Mouse (Mus musculus) forebrain, postnatal 0 days (tissue): ENCODE results near the gene Hspg2. TPM values are rescaled to one million over a fixed set of nuclear protein-coding genes. Genes with fewer than 3 reads are reported as not detected.
A peak's percentile ranks its signal among the peaks of the same experiment; 100 is the strongest.

Source experiments
- ATAC-seq: fragments of 200-750 bp; cut with Nextera tagmentation; 2 replicates; pipeline ENCODE4 v1.8.0; 2017; ENCODE audit warnings: mild to moderate bottlenecking, moderate library complexity
- DNase-seq: peaks from one replicate; pipeline ENCODE4 v3.0.0-alpha.2; 2015
- H3K27ac ChIP-seq: fragments of 300-500 bp; sonication (generic); 2 replicates; pipeline ENCODE4 v1.5.1; 2014; ENCODE audit warnings: low read depth, mild to moderate bottlenecking, antibody characterized with exemption, low read length, moderate library complexity, mixed read lengths
- H3K27me3 ChIP-seq: fragments of 300-500 bp; sonication (generic); 2 replicates; pipeline ENCODE4 v1.6.1; 2014; ENCODE audit warnings: mild to moderate bottlenecking, low read length, mixed read lengths; ENCODE audit not compliant: insufficient read depth
- H3K36me3 ChIP-seq: fragments of 300-500 bp; sonication (generic); 2 replicates; pipeline ENCODE4 v1.6.1; 2014; ENCODE audit warnings: mild to moderate bottlenecking, moderate library complexity; ENCODE audit not compliant: insufficient read depth
- H3K4me1 ChIP-seq: fragments of 300-500 bp; sonication (generic); 2 replicates; pipeline ENCODE4 v1.6.1; 2014; ENCODE audit warnings: antibody characterized with exemption; ENCODE audit not compliant: insufficient read depth
- H3K4me2 ChIP-seq: fragments of 300-500 bp; sonication (generic); 2 replicates; pipeline ENCODE4 v1.6.1; 2014; ENCODE audit warnings: low read depth, mild to moderate bottlenecking, moderate library complexity
- H3K4me3 ChIP-seq: fragments of 300-500 bp; sonication (generic); 2 replicates; pipeline ENCODE4 v1.5.1; 2014; ENCODE audit warnings: low read depth, low read length, mixed read lengths
- H3K9ac ChIP-seq: fragments of 300-500 bp; sonication (generic); 2 replicates; pipeline ENCODE4 v1.6.1; 2014; ENCODE audit warnings: mild to moderate bottlenecking
- H3K9me3 ChIP-seq: fragments of 300-500 bp; sonication (generic); 2 replicates; pipeline ENCODE4 v1.6.1; 2016; ENCODE audit warnings: low read length
- CTCF ChIP-seq: sonication (generic); IDR thresholded peaks from 2 replicates; pipeline ENCODE4 v1.5.1; 2016; ENCODE audit warnings: antibody characterized with exemption, control low read depth, low read depth
- WGBS: fragments of 180-500 bp; shearing (Covaris S2); extraction: QIAGEN DNeasy Blood & Tissue Kit; methylation state at CpG from one replicate; pipeline ENCODE4 v1.1.7; 2014; 5-methylcytosine and 5-hydroxymethylcytosine counted together
- polyA plus RNA-seq: library from polyadenylated mRNA; unstranded; fragments of >200 nt; fragmentation: Nextera tagmentation; extraction: Ambion mirVana; gene quantifications from 2 replicates; pipeline ENCODE4 v1.2.1, GENCODE M21; 2015
- total RNA-seq: library from RNA; depleted of rRNA; stranded (reverse); fragments of >200 nt; gene quantifications from 2 replicates; pipeline ENCODE4 v1.2.3, GENCODE M21; 2014

Gene Hspg2
- total and polyA plus RNA-seq, 2 experiments from 2014 or later: 2.3 to 22.6 TPM

DNA sequence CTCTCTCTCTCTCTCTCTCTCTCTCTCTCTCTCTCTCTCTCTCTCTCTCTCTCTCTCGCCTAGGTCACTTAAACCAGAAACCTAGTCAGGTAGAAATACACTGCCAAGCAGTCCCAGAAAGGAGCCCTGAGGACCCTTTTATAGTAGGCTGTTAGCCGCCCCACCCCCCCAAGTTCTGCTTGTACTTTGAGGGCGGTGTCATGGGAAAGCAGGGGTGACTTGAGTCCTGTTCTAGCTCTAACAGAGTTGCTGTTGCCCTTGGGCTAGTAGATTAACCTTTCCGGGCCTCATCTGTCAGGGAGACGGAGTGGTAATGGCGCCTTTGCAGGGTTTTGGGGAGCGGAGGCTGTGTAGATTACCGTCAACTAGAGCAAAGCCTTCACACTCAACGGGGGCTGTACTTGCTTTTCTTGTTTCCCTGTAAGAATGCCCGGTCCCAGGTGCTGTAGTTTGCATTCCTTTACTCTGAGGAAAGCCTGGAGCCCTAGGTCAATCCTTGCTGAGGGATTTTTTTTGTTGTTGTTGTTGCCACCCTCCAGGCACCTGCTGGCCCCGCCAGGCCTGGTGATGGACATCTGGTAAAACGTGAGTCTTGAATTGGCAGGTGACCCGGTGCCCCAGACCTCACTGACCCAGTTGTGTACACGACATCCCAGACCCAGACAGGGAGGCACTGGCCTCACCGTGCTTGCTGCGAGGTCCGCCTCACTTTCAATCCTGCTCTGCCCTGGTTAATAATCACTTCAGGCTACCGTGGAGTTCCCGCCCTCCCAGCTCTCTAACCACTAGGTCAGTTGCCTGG is 11.8 kb downstream of the Hspg2 start:
- no peak for DNase-seq
- ATAC-seq: no peak
- Histone ChIP-seq H3K9ac (no peak overlapping the region), H3K4me3 (no peak overlapping the region), H3K27ac (no peak overlapping the region), H3K9me3 (no peaks in the 10 kb centered on the region), H3K27me3 (no peaks in the 10 kb centered on the region), H3K4me1 (no peaks in the 10 kb centered on the region), H3K36me3 (no peaks in the 10 kb centered on the region), H3K4me2 (no peak overlapping the region)
- no peak for TF ChIP-seq CTCF
- 35% methylated on average over 18 of the region's 19 CpGs for WGBS

DNA sequence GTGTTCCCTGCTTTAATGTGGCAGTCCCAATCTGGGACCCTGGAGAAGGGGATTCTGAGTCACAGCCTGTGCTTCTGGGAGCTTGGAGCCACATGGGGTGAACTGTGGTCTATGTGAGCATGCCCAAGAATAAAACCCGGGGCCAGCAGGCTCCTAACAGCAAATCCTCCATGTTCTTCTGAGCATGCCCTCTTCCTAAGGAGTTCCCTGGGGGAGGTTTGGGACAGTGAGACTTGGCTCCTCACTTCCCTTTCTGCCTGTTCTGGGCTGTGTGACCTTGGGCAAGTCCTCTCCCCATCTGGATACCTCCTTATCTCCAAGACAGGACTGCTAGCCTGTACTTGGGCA is 12.4 kb downstream of the Hspg2 start:
- no peaks in the 10 kb centered on the region for H3K27me3 ChIP-seq
- H3K4me2 ChIP-seq: no peak overlapping the region
- H3K36me3 ChIP-seq: no peaks in the 10 kb centered on the region
- no peaks in the 10 kb centered on the region for H3K4me1 ChIP-seq
- TF ChIP-seq CTCF: no peak
- no peak overlapping the region for H3K27ac ChIP-seq
- DNase-seq: no peak
- no peaks in the 10 kb centered on the region for H3K9me3 ChIP-seq
- no peak for ATAC-seq
- 38% methylated on average over 1 of the region's 1 CpGs for WGBS
- H3K4me3 ChIP-seq: no peak overlapping the region
- H3K9ac ChIP-seq: no peak overlapping the region

GRCm38 (mm10) chr4:137481381-137482030 is 12.9 kb downstream of the Hspg2 start:
- DNase-seq (no peak), ATAC-seq (no peak)
- TF ChIP-seq CTCF: no peak
- no peak overlapping the region for H3K4me2 ChIP-seq
- 69% methylated on average over 13 of the region's 13 CpGs for WGBS
- no peaks in the 10 kb centered on the region for H3K4me1 ChIP-seq
- no peaks in the 10 kb centered on the region for H3K27me3 ChIP-seq
- no peak overlapping the region for H3K4me3 ChIP-seq
- H3K27ac ChIP-seq: no peak overlapping the region
- no peaks in the 10 kb centered on the region for H3K36me3 ChIP-seq
- no peaks in the 10 kb centered on the region for H3K9me3 ChIP-seq
- H3K9ac ChIP-seq: no peak overlapping the region

DNA sequence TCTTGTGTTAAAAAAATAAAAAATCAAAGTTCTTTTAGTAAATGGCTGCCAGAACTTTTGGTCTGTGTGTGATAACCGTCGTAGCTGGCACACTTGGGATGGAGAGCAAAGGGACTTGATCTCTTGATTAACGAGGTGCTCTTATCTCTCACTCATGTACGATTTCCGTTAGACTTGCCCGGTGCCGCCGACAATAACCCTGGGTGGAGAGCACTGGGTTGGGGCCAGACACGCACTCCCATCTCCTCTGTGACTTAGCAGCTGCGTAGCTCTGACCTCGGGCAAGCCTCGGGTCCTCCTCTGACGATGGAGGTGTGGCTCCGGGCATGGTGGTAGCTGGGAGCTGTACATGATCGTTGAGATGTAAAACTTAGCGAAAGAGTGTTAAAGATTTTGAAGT is 15.3 kb downstream of the Hspg2 start:
- no peaks in the 10 kb centered on the region for H3K9me3 ChIP-seq
- ATAC-seq (no peak), DNase-seq (no peak)
- no peak overlapping the region for H3K4me3 ChIP-seq
- H3K27me3 ChIP-seq: no peaks in the 10 kb centered on the region
- TF ChIP-seq CTCF: no peak
- no peak overlapping the region for H3K9ac ChIP-seq
- no peaks in the 10 kb centered on the region for H3K4me1 ChIP-seq
- no peaks in the 10 kb centered on the region for H3K36me3 ChIP-seq
- 67% methylated on average over 16 of the region's 16 CpGs for WGBS
- H3K27ac ChIP-seq: no peak overlapping the region
- H3K4me2 ChIP-seq: no peak overlapping the region

- TF ChIP-seq CTCF: no peak
- H3K27me3 ChIP-seq: no peaks in the 10 kb centered on the region
- ATAC-seq (peak; percentile 47; the same call in 1 of the 2 replicates), DNase-seq (no peak)
- H3K4me3 ChIP-seq: no peak overlapping the region
- 51% methylated on average over 7 of the region's 7 CpGs for WGBS
- no peak overlapping the region for H3K27ac ChIP-seq
- H3K4me2 ChIP-seq: no peak overlapping the region
- H3K4me1 ChIP-seq: no peaks in the 10 kb centered on the region
- no peaks in the 10 kb centered on the region for H3K36me3 ChIP-seq
- no peak overlapping the region for H3K9ac ChIP-seq
- H3K9me3 ChIP-seq: no peaks in the 10 kb centered on the region
These were observed 16.0 kb downstream of the Hspg2 start for GRCm38 (mm10) chr4:137484586-137484985.

GRCm38 (mm10) chr4:137485258-137485960 is 16.8 kb downstream of the Hspg2 start:
- Histone ChIP-seq H3K27me3 (no peaks in the 10 kb centered on the region), H3K9ac (no peak overlapping the region), H3K4me2 (no peak overlapping the region), H3K36me3 (no peaks in the 10 kb centered on the region), H3K4me1 (no peaks in the 10 kb centered on the region), H3K4me3 (no peak overlapping the region), H3K9me3 (no peaks in the 10 kb centered on the region), H3K27ac (no peak overlapping the region)
- ATAC-seq: no peak
- WGBS: 56% methylated on average over 14 of the region's 14 CpGs
- DNase-seq: no peak
- TF ChIP-seq CTCF: no peak
